Mouse (Mus musculus) forebrain, embryonic 15.5 days (tissue): ENCODE results near the gene Vopp1. TPM values are rescaled to one million over a fixed set of nuclear protein-coding genes. Genes with fewer than 3 reads are reported as not detected.

ENCODE experiments used
- ATAC-seq: fragments of 200-750 bp; cut with Nextera tagmentation; replicated peaks from 2 replicates; pipeline ENCODE4 v1.8.0; 2017; ENCODE audit warnings: mild to moderate bottlenecking, moderate TSS enrichment, moderate library complexity
- H3K27ac ChIP-seq: fragments of 300-500 bp; sonication (generic); replicated peaks from 2 replicates; pipeline ENCODE4 v1.5.1; 2015; ENCODE audit warnings: mild to moderate bottlenecking, inconsistent platforms
- H3K27me3 ChIP-seq: fragments of 300-500 bp; sonication (generic); 2 replicates; pipeline ENCODE4 v1.6.1; 2015; ENCODE audit warnings: inconsistent platforms
- H3K36me3 ChIP-seq: fragments of 300-500 bp; sonication (generic); 2 replicates; pipeline ENCODE4 v1.6.1; 2015; ENCODE audit warnings: mild to moderate bottlenecking, inconsistent platforms
- H3K4me1 ChIP-seq: fragments of 300-500 bp; sonication (generic); 2 replicates; pipeline ENCODE4 v1.6.1; 2015; ENCODE audit warnings: inconsistent platforms
- H3K4me2 ChIP-seq: fragments of 300-500 bp; sonication (generic); replicated peaks from 2 replicates; pipeline ENCODE4 v1.6.1; 2015; ENCODE audit warnings: mild to moderate bottlenecking, inconsistent platforms
- H3K4me3 ChIP-seq: fragments of 300-500 bp; sonication (generic); 2 replicates; pipeline ENCODE4 v1.5.1; 2015; ENCODE audit warnings: mild to moderate bottlenecking, inconsistent platforms
- H3K9ac ChIP-seq: fragments of 300-500 bp; sonication (generic); replicated peaks from 2 replicates; pipeline ENCODE4 v1.6.1; 2015; ENCODE audit warnings: mild to moderate bottlenecking, inconsistent platforms
- H3K9me3 ChIP-seq: fragments of 300-500 bp; sonication (generic); 2 replicates; pipeline ENCODE4 v1.6.1; 2016; ENCODE audit warnings: inconsistent platforms
- WGBS: fragments of 180-500 bp; shearing (Covaris S2); methylation state at CpG from one replicate; pipeline ENCODE4 v1.1.7; 2015; ENCODE audit warnings: mixed read lengths; 5-methylcytosine and 5-hydroxymethylcytosine counted together
- polyA plus RNA-seq: library from polyadenylated mRNA; unstranded; fragments of >200 nt; fragmentation: Nextera tagmentation; extraction: Ambion mirVana; gene quantifications from 2 replicates; pipeline ENCODE4 v1.2.1, GENCODE M21; 2015

Gene Vopp1
- polyA plus RNA-seq, 1 experiment from 2014 or later, result 182 TPM

DNA sequence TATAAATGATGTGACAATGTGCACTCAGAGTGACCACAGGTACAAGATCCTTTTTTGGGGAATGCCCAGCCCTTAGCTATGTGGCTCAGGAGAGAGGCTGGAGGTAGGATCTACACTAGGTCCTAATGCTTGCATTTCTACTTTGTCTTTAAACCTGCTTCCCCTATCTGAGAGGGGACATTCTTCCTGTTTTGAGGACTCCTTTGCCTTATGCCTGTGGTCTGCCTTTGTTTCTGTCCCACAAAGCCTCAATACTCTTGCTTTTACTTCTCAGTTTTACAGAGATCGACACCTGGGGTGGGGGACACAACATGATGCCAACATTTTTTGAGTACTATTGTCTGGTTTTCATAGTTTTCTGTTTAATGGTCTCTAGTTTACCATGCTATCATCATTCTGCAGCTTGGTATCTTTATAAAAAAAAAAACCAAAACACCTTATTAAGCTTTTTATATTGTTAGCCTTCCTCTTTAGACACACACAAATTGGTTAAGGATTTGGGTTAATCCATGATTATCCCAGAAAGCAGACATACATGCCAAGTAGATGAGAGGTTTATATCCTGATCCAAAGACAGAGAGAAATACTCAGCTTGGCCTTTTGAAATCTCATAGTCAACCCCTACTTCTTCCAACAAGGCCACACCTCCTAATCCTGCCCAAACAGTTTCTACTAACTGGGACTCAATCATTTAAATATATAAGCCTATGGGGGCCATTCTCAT is 54.3 kb downstream of the Vopp1 start:
- 97% methylated on average over 1 of the region's 1 CpGs for WGBS
- Histone ChIP-seq H3K4me2 (no peak overlapping the region), H3K4me1 (no peaks in the 10 kb centered on the region), H3K9ac (no peak overlapping the region), H3K36me3 (peaks cover 20% of the 10 kb centered on the region), H3K4me3 (no peak overlapping the region), H3K9me3 (no peaks in the 10 kb centered on the region), H3K27ac (no peak overlapping the region), H3K27me3 (no peaks in the 10 kb centered on the region)
- no peak for ATAC-seq

DNA sequence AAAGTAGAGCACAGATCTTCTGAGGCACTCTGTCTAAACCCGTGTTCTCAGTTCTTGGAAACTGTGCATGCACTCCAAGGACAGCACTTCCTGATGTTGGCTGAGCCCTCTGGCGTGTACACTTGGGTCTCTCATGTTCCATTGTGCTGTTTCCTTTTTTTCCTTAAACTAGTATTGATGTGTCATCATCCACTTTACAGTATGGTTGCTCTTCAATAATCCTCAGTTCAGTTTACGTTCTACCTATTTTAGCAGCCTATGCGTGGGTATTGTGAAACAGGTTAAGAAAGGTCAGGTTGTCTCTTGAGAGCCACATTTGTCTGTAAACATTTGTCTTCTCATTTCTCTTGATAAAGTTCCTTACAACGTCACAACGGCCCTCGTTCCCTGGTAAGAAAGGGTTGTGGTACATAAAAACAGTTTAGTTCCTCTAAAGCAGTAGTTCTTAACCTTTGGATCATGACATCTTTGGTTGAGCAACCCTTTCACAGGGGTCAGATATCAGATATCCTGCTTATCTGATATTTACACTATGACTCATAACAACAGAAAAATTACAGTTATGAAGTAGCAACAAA is 55.9 kb downstream of the Vopp1 start:
- H3K4me2 ChIP-seq, result no peak overlapping the region
- 92% methylated on average over 7 of the region's 7 CpGs for WGBS
- no peaks in the 10 kb centered on the region for H3K27me3 ChIP-seq
- H3K9ac ChIP-seq, result no peak overlapping the region
- H3K4me3 ChIP-seq, result no peak overlapping the region
- H3K9me3 ChIP-seq, result no peaks in the 10 kb centered on the region
- H3K27ac ChIP-seq, result no peak overlapping the region
- H3K36me3 ChIP-seq, result peaks cover 14% of the 10 kb centered on the region
- no peak for ATAC-seq
- H3K4me1 ChIP-seq, result no peaks in the 10 kb centered on the region

DNA sequence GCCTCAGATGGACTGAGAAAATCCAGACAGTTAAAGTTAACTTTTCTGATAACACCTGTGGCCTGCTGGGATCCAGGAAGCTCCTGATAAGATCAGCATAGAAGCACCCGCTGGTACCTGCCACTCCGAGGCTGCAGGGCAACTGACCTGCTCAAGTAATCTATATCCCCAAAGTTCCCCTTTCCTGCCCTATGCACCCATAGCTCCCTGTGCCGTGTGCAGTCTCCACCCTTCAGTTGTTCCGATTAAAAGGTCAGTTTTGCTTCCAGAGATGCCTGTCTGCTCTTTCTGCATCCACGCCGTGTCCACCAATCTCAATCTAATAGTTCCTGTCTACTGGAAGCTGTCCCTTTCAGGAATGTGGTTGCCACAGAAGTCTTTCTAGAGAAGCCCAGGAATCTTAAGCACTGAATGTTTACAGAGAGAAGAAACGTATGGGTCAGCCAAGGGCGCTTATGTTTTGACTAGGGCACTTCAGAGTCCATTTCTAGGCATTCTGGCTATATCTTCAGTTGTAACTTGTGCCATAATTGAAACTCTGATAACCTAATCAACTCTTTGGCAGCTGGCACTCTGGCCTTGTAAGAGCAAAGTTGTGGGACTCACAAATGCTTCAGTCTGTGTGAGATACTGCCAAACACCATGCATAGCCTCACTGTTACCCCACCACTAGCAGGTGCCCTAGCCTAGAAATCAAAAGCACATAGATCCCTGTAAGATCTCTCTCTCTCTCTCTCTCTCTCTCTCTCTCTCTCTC is 57.7 kb downstream of the Vopp1 start:
- H3K27me3 ChIP-seq, result no peaks in the 10 kb centered on the region
- ATAC-seq, result no peak
- no peak overlapping the region for H3K4me3 ChIP-seq
- H3K36me3 ChIP-seq, result peaks cover 8% of the 10 kb centered on the region; the same call in 1 of the 2 replicates
- H3K4me1 ChIP-seq, result no peaks in the 10 kb centered on the region
- H3K27ac ChIP-seq, result no peak overlapping the region
- no peaks in the 10 kb centered on the region for H3K9me3 ChIP-seq
- no peak overlapping the region for H3K4me2 ChIP-seq
- WGBS, result 89% methylated on average over 8 of the region's 8 CpGs
- no peak overlapping the region for H3K9ac ChIP-seq

DNA sequence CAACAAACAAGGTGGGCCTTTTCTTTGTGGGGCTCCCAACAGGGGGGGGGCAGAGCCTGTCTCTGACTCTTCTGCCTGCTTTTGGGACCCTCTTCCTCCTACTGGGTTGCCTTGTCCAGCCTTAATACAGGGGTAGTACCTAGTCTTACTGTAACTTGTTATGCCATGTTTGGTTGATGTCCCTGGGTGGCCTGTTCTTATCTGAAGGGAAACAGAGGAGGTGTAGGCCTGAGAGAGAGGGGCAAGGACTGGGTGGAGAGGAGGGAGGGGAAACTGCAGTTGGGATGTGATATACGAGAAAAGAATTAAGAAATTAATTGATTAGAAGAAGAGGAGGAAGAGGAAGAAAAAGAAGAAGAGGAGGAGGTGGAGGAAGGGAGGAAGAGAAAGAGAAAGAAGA is 58.7 kb downstream of the Vopp1 start:
- ATAC-seq, result no peak
- Histone ChIP-seq H3K27me3 (no peaks in the 10 kb centered on the region), H3K9ac (no peak overlapping the region), H3K36me3 (peaks cover 11% of the 10 kb centered on the region; the same call in 1 of the 2 replicates), H3K27ac (no peak overlapping the region), H3K4me1 (no peaks in the 10 kb centered on the region), H3K4me3 (no peak overlapping the region), H3K4me2 (no peak overlapping the region), H3K9me3 (no peaks in the 10 kb centered on the region)
- WGBS, result 91% methylated on average over 1 of the region's 1 CpGs

DNA sequence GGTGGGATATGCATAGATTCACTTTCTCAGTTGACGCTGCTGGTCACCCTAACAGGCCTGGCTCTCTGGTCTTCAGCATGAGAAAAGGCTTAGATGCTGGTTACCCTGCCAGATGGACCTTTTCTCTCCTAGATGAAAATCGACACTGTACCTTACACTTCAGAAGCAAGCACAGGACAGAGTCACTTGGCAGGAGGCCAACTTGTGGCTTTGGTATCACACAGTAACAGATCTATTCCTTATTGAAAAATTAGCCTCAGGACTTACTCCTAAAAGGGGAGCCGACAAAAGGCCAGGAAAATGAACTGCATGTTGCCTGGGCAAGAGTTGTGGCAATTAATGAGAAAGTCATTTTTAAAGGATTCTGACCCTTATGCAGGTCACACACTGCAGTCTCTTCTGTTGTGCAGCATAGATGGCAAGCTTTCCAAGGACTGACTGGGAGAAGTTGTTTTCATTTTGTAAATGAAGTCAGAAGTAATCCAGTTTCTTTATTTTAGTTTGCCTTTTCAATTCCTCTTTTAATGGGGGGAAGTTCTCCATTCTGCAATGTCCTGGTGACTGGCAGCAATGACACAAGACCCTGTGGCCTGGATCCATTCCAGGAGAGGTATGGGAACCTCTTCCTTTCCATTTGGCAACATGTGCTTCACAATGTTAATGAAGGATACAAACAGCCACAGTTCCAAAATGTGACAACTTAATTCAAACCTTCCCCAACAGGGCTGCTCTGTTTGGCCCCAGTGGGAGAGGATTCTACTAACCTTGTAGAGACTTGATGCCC is 59.7 kb downstream of the Vopp1 start:
- Histone ChIP-seq H3K4me1 (no peaks in the 10 kb centered on the region), H3K9me3 (no peaks in the 10 kb centered on the region), H3K4me2 (no peak overlapping the region), H3K27me3 (no peaks in the 10 kb centered on the region), H3K9ac (no peak overlapping the region), H3K36me3 (peaks cover 16% of the 10 kb centered on the region), H3K4me3 (no peak overlapping the region), H3K27ac (no peak overlapping the region)
- WGBS, result 55% methylated on average over 3 of the region's 3 CpGs
- no peak for ATAC-seq

DNA sequence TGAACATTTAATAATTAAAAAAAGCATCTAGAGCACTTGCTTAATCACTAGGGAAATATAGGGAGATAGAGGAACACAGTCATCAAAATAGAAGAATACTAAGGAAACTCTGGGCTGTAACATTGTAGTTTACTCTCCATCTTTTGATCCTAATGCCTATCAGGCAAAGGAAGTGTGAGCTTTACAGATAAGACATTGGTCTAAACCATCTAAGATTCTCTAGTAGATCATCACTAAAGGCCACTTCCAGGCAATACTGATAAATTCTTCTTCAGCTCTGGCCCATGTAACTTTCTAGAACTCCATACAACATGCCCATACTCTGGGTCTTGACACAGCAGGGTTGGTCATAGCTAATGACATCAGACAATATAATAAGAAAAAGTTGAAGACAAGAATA is 61.9 kb downstream of the Vopp1 start:
- H3K9ac ChIP-seq, result no peak overlapping the region
- H3K27me3 ChIP-seq, result no peaks in the 10 kb centered on the region
- no peaks in the 10 kb centered on the region for H3K4me1 ChIP-seq
- no peak overlapping the region for H3K4me2 ChIP-seq
- H3K36me3 ChIP-seq, result peaks cover 9% of the 10 kb centered on the region
- no peaks in the 10 kb centered on the region for H3K9me3 ChIP-seq
- H3K4me3 ChIP-seq, result no peak overlapping the region
- no peak for ATAC-seq
- no peak overlapping the region for H3K27ac ChIP-seq

DNA sequence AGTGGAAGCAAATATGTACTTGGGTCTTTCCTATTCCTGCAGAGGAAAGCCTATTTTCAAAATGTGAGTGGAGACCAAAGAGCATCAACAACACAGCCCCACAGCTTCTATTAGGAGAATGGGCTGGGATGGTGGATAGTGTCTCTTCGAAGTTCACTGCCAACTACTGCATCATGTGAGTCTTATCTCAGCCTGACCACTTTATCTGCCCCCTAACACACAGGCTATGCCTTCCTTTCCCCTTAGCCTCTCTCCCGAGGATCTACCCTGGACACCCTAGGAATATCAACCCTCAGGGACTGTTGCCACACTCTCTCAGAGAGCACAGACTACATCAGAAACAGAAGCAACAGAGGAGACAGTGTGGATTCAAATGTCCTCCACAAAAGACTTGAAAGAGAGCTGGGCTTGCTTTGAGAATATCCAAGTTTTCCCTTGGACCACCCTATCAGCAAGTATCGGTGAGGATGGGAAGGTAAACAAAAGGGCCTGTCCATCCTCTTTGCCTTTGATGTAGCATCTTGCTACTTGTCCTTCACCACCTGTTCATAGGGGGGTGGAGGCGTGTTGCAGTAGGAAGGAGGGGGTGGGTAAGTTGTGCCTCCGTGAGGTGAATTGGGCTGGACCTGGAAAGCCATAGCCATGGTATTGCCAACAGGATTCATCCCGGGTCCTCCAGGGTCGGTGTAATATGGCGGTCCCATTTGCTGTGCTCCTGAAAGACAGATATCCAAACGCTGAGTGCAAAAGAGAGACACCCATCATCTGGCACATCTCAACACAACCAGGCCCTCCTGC is 70.8 kb downstream of the Vopp1 start:
- ATAC-seq, result no peak
- no peaks in the 10 kb centered on the region for H3K9me3 ChIP-seq
- H3K9ac ChIP-seq, result no peak overlapping the region
- no peaks in the 10 kb centered on the region for H3K27me3 ChIP-seq
- H3K36me3 ChIP-seq, result peaks cover 22% of the 10 kb centered on the region
- 95% methylated on average over 9 of the region's 9 CpGs for WGBS
- no peaks in the 10 kb centered on the region for H3K4me1 ChIP-seq
- no peak overlapping the region for H3K27ac ChIP-seq
- no peak overlapping the region for H3K4me3 ChIP-seq
- H3K4me2 ChIP-seq, result no peak overlapping the region

DNA sequence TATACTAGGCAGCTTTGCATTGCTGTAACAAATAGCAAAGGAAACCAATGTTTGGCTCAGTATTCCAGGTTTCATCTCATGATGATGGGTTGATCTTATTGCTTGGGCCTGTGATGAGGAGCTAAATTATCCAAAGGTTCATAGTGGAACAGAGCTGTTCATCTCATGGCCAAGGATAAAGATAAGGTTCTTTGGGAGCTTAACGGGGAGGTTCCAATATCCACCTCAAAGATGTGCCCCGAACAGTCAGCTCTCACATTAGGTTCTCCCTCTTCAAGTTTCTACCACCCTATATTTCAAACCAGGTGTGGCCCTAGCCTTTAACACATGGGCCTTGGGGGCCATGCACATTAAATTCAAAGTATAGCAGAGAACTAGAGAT is 79.2 kb downstream of the Vopp1 start:
- Histone ChIP-seq H3K4me3 (no peak overlapping the region), H3K27me3 (no peaks in the 10 kb centered on the region), H3K27ac (no peak overlapping the region), H3K36me3 (no peaks in the 10 kb centered on the region), H3K9me3 (no peaks in the 10 kb centered on the region), H3K4me1 (no peaks in the 10 kb centered on the region), H3K9ac (no peak overlapping the region), H3K4me2 (no peak overlapping the region)
- WGBS, result 95% methylated on average over 2 of the region's 2 CpGs
- ATAC-seq, result no peak

DNA sequence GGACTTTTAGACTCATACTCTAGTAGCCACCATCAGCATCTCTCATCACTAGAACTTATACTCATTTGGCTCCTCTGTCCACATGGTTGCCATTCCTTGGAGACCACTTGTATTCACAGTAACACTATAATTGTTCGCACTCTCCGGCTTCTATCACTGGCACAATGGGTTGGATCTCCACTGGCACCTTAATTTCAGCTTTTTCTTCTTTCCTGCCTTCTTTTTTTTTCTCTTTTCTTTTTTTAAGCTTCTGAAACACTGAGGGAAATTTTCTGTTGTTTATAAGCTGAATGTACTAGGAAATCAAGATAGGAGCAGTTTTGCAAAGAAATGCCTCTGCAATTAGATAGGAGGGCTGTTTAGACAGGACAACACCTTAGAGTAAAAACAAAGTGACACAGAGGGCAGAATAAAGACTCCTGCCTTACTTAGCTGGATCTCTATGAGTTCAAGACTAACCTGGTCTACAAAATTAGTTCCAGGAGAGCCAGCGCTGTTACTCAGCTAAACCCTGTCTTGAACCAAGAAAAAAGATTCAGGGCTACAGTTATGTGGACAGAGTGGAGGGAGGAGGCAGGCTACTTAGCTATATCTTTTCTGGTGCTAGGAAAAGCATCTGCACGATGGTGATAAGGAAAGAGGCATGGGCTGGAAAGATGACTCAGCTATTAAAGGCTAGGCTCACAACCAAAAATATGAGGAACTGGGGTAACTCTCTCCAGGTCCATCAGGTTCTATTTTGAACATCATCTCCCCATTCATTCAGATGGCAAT is 79.8 kb downstream of the Vopp1 start:
- no peak overlapping the region for H3K27ac ChIP-seq
- ATAC-seq, result no peak
- no peak overlapping the region for H3K4me2 ChIP-seq
- H3K9ac ChIP-seq, result no peak overlapping the region
- no peaks in the 10 kb centered on the region for H3K4me1 ChIP-seq
- no peak overlapping the region for H3K4me3 ChIP-seq
- H3K27me3 ChIP-seq, result no peaks in the 10 kb centered on the region
- 93% methylated on average over 4 of the region's 4 CpGs for WGBS
- no peaks in the 10 kb centered on the region for H3K9me3 ChIP-seq
- no peaks in the 10 kb centered on the region for H3K36me3 ChIP-seq

DNA sequence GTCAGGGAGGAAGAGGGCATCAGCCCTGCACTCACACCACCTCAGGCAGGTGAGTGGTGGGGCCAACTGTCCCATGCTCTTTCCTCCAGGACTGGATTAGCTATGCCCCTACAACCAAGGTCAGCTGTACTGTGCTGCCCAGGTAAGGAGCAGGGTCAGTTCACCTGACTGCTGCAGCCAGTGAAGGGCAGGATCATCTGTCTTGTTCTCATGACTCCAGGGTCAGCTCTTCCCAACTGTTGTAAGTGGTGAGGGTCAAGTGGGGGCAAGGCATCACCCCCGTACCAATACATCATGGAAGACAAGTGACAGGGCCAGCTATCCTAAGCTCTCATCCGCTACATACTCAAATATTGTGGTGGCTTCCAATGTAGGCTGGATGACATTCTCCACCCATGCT is 80.8 kb downstream of the Vopp1 start:
- Histone ChIP-seq H3K4me2 (no peak overlapping the region), H3K36me3 (peaks cover 4% of the 10 kb centered on the region; the same call in 1 of the 2 replicates), H3K9me3 (no peaks in the 10 kb centered on the region), H3K27ac (no peak overlapping the region), H3K4me3 (no peak overlapping the region), H3K4me1 (no peaks in the 10 kb centered on the region), H3K9ac (no peak overlapping the region), H3K27me3 (no peaks in the 10 kb centered on the region)
- no peak for ATAC-seq
- WGBS, result 91% methylated on average over 2 of the region's 2 CpGs

DNA sequence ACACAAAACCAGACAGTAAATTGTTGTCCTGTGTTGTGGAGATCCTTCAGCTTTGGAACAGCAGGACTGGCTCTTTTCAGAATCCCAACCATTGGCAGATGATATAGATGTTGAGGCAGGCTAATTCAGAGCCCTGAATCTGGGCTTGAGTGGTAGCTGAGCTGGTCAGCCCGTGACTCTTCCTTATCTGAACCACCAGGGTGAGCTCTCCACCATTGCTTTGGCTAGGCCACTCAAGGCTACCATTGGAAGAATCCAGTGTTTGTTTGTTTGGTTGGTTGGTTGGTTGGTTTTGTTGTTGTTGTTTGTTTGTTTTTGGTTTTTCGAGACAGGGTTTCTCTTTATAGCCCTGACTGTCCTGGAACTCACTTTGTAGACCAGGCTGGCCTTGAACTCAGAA is 81.6 kb downstream of the Vopp1 start:
- H3K9ac ChIP-seq, result no peak overlapping the region
- H3K4me2 ChIP-seq, result no peak overlapping the region
- no peak for ATAC-seq
- no peak overlapping the region for H3K27ac ChIP-seq
- whole genome bisulfite sequencing, result 80% methylated on average over 2 of the region's 2 CpGs
- H3K36me3 ChIP-seq, result peaks cover 4% of the 10 kb centered on the region; the same call in 1 of the 2 replicates
- no peaks in the 10 kb centered on the region for H3K4me1 ChIP-seq
- H3K4me3 ChIP-seq, result no peak overlapping the region
- no peaks in the 10 kb centered on the region for H3K27me3 ChIP-seq
- no peaks in the 10 kb centered on the region for H3K9me3 ChIP-seq
